Mouse (Mus musculus) stomach, postnatal 0 days (tissue): ENCODE measurements at regions not wholly inside any gene's neighbourhood (a gene's known extent, or its start where the extent isn't known, plus 50 kb on each side); places are given as distances from the start of the nearest gene placed in this dataset.
"Not testable (repeated sequence)": the region's sequence is repeated elsewhere in the genome, so short reads cannot be mapped to it uniquely, and the experiment has no call there.

Experiments
- ATAC-seq: fragments of 200-750 bp; cut with Nextera tagmentation; 2 replicates; pipeline ENCODE4 v1.8.0; 2017; ENCODE audit not compliant: low FRiP score, low TSS enrichment
- DNase-seq: peaks from one replicate; pipeline ENCODE4 v3.0.0-alpha.2; 2016; ENCODE audit warnings: low spot score
- H3K27ac ChIP-seq: fragments of 300-500 bp; sonication (generic); replicated peaks from 2 replicates; pipeline ENCODE4 v1.5.1; 2014; ENCODE audit warnings: mild to moderate bottlenecking, control low read depth
- H3K27me3 ChIP-seq: fragments of 300-500 bp; sonication (generic); 2 replicates; pipeline ENCODE4 v1.6.1; 2014; ENCODE audit warnings: low read length; ENCODE audit not compliant: control insufficient read depth, insufficient read depth
- H3K36me3 ChIP-seq: fragments of 300-500 bp; sonication (generic); 2 replicates; pipeline ENCODE4 v1.6.1; 2014; ENCODE audit warnings: low read length, mixed read lengths; ENCODE audit not compliant: control insufficient read depth, insufficient read depth
- H3K4me1 ChIP-seq: fragments of 300-500 bp; sonication (generic); replicated peaks from 2 replicates; pipeline ENCODE4 v1.6.1; 2014; ENCODE audit warnings: antibody characterized with exemption; ENCODE audit not compliant: control insufficient read depth, insufficient read depth
- H3K4me2 ChIP-seq: fragments of 300-500 bp; sonication (generic); replicated peaks from 2 replicates; pipeline ENCODE4 v1.6.1; 2014; ENCODE audit warnings: low read depth, mild to moderate bottlenecking, control low read depth, moderate library complexity
- H3K4me3 ChIP-seq: fragments of 300-500 bp; sonication (generic); 2 replicates; pipeline ENCODE4 v1.5.1; 2014; ENCODE audit warnings: low read depth, low read length, control low read depth
- H3K9ac ChIP-seq: fragments of 300-500 bp; sonication (generic); 2 replicates; pipeline ENCODE4 v1.6.1; 2014; ENCODE audit warnings: mild to moderate bottlenecking, low read length, control low read depth, mixed read lengths
- H3K9me3 ChIP-seq: fragments of 300-500 bp; sonication (generic); 2 replicates; pipeline ENCODE4 v1.6.1; 2016; ENCODE audit warnings: low read length; ENCODE audit not compliant: control insufficient read depth
- CTCF ChIP-seq: IDR thresholded peaks from 2 replicates; pipeline ENCODE4 v1.5.1; 2016; ENCODE audit warnings: antibody characterized with exemption, low read depth, mild to moderate bottlenecking, moderate library complexity
- EP300 ChIP-seq: optimal IDR thresholded peaks from 2 replicates; pipeline ENCODE3; 2016; ENCODE audit warnings: antibody characterized with exemption
- WGBS: fragments of 180-500 bp; shearing (Covaris S2); extraction: QIAGEN DNeasy Blood & Tissue Kit; methylation state at CpG from one replicate; pipeline ENCODE4 v1.1.7; 2014; 5-methylcytosine and 5-hydroxymethylcytosine counted together

DNA sequence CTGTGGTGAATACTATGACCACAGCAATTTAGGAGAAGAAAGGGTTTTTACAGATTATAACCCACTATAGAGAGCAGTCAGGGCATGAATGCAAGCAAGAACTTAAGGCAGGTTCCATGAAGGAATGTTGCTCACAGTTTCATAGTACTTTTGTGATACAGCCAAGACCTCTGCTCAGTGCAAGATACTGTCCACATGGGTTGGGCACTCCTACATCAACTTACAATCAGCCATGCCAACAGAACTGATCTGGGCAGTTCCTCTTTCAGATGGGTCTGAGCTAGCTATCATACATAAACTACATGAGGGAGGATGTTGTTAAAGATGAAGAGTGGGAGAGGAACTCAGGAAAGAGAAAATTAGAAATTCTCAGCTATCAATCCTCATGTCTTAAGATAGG is 2032.4 kb downstream of the 9330182O14Rik start:
- Histone ChIP-seq H3K27ac (no peak overlapping the region), H3K9ac (no peak overlapping the region), H3K9me3 (no peaks in the 10 kb centered on the region), H3K4me2 (no peak overlapping the region), H3K27me3 (no peaks in the 10 kb centered on the region), H3K4me1 (no peaks in the 10 kb centered on the region), H3K36me3 (no peaks in the 10 kb centered on the region), H3K4me3 (no peak overlapping the region)
- no peak for TF ChIP-seq CTCF
- TF ChIP-seq EP300, result no peak
- DNase-seq, result no peak
- no peak for ATAC-seq

DNA sequence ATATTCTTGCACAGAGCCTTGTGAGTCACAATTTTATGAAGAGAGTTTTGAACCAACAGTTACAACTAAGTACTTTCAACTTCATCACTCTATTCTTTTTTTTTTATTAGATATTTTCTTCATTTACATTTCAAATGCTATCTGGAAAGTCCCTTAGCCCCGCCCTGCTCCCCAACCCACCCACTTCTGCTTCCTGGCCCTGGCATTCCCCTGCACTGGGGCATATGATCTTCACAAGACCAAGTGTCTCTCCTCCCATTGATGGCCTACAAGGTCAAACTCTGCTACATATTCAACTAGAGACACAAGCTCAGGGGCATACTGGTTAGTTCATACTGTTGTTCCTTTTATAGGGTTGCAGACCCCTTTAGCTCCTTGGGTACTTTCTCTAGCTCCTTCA is 2043.6 kb downstream of the 9330182O14Rik start:
- H3K9me3 ChIP-seq, DNase-seq, H3K4me2 ChIP-seq, H3K9ac ChIP-seq, H3K4me1 ChIP-seq, ATAC-seq, H3K27me3 ChIP-seq, H3K4me3 ChIP-seq, H3K27ac ChIP-seq, H3K36me3 ChIP-seq: not testable (repeated sequence)
- WGBS, result 89% methylated on average over 1 of the region's 1 CpGs

- ATAC-seq, result 0 out of 2 replicates have a peak, but pooled peaks have one; percentile 40
- no peak overlapping the region for H3K4me3 ChIP-seq
- H3K27me3 ChIP-seq, result no peaks in the 10 kb centered on the region
- DNase-seq, result no peak
- H3K27ac ChIP-seq, result no peak overlapping the region
- H3K9me3 ChIP-seq, result no peaks in the 10 kb centered on the region
- no peaks in the 10 kb centered on the region for H3K4me1 ChIP-seq
- 32% methylated on average over 5 of the region's 5 CpGs for WGBS
- H3K9ac ChIP-seq, result no peak overlapping the region
- H3K4me2 ChIP-seq, result no peak overlapping the region
- H3K36me3 ChIP-seq, result no peaks in the 10 kb centered on the region
- TF ChIP-seq CTCF (peak; percentile 71), EP300 (no peak)
These were observed 2073.2 kb downstream of the 9330182O14Rik start for GRCm38 (mm10) chr15:42207187-42207846.

GRCm38 (mm10) chr15:42219496-42219895 is 2085.3 kb downstream of the 9330182O14Rik start:
- 87% methylated on average over 11 of the region's 11 CpGs for WGBS
- Histone ChIP-seq H3K36me3 (no peaks in the 10 kb centered on the region), H3K4me1 (no peaks in the 10 kb centered on the region), H3K27ac (no peak overlapping the region), H3K9ac (no peak overlapping the region), H3K9me3 (no peaks in the 10 kb centered on the region), H3K4me2 (no peak overlapping the region), H3K4me3 (no peak overlapping the region), H3K27me3 (no peaks in the 10 kb centered on the region)
- no peak for DNase-seq
- ATAC-seq, result no peak
- TF ChIP-seq EP300 (no peak), CTCF (no peak)

GRCm38 (mm10) chr15:42220005-42220404 is 2085.8 kb downstream of the 9330182O14Rik start:
- H3K4me3 ChIP-seq, result no peak overlapping the region
- 57% methylated on average over 3 of the region's 3 CpGs for WGBS

GRCm38 (mm10) chr15:42225006-42225405 is 2090.8 kb downstream of the 9330182O14Rik start:
- whole genome bisulfite sequencing, result 39% methylated on average over 1 of the region's 1 CpGs

More at GRCm38 (mm10) chr15:42220005-42220404, 2085.8 kb downstream of the 9330182O14Rik start:
- no peak for ATAC-seq
- H3K9ac ChIP-seq, result no peak overlapping the region
- no peak for DNase-seq
- TF ChIP-seq EP300, result no peak
- TF ChIP-seq CTCF, result no peak
- no peak overlapping the region for H3K27ac ChIP-seq
- H3K27me3 ChIP-seq, result no peaks in the 10 kb centered on the region
- no peaks in the 10 kb centered on the region for H3K36me3 ChIP-seq
- no peak overlapping the region for H3K4me2 ChIP-seq
- no peaks in the 10 kb centered on the region for H3K9me3 ChIP-seq
- H3K4me1 ChIP-seq, result no peaks in the 10 kb centered on the region

More at GRCm38 (mm10) chr15:42225006-42225405, 2090.8 kb downstream of the 9330182O14Rik start:
- TF ChIP-seq EP300, result no peak
- no peak for TF ChIP-seq CTCF
- ATAC-seq (no peak), DNase-seq (no peak)
- Histone ChIP-seq H3K4me3 (no peak overlapping the region), H3K27ac (no peak overlapping the region), H3K4me1 (no peaks in the 10 kb centered on the region), H3K9ac (no peak overlapping the region), H3K4me2 (no peak overlapping the region), H3K9me3 (no peaks in the 10 kb centered on the region), H3K27me3 (no peaks in the 10 kb centered on the region), H3K36me3 (no peaks in the 10 kb centered on the region)
